Mouse (Mus musculus): Measurements from ENCODE around the gene Gm49342. TPM values are rescaled to one million over a fixed set of nuclear protein-coding genes. Genes with fewer than 3 reads are reported as not detected.
"Not testable (repeated sequence)": the region's sequence is repeated elsewhere in the genome, so short reads cannot be mapped to it uniquely, and the experiment has no call there.

The Gm49342 gene
- polyA plus RNA-seq, 1 experiment from 2014 or later = not detected

DNA sequence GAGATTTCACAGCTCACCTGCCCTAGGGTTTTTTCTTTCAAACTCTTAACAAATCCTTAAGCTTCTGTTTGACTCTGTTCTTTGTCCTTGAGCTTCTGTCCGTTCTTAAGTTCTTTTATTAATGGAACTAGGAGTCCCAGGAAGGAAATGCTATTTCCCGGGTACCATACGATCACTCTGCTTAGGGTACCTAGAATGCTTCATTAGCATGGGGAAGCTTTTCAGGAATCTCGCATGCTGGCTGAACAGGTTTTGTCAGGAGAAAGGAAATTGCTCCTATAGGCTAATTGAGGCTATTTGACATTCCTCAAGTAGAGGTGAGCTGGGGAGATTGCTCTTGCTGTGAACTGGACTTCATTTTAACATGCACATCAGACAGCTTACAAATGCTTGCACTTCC lies 29.4 kb downstream of the Gm49342 start:
- no peaks in the 10 kb centered on the region for H3K9me3 ChIP-seq (ENCODE audit: control insufficient read depth, low read length)

DNA sequence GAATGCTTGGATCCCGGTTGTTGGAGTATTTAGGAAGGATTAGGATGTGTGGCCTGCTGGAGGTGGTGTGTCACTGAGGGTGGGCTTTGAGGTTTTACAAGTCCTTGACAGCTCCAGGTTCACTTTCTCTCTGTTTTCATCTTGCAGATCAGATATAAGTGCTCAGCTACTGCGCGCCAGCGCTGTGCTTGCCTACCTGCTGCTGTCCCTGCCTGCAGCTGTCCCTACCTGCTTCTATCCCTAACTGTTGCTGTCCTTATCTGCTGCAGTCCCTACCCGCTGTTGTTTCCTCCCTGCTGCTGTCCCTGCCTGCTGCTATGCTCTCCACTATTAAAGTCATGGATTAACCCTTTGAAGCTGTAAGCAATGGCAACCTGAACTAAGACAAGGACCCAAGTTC lies 30.7 kb downstream of the Gm49342 start:
- H3K4me2 ChIP-seq (ENCODE audit: low read depth, low read length) = no peak overlapping the region
- no peak overlapping the region for H3K4me3 ChIP-seq (ENCODE audit: low read length)
- no peaks in the 10 kb centered on the region for H3K27me3 ChIP-seq (replicated peaks; ENCODE audit: control insufficient read depth, insufficient read depth, low read length)
- ATAC-seq = no peak
- no peak overlapping the region for H3K27ac ChIP-seq (ENCODE audit: low read length)
- H3K9me3 ChIP-seq (ENCODE audit: control insufficient read depth, low read length) = no peaks in the 10 kb centered on the region
- H3K4me1 ChIP-seq (ENCODE audit: control insufficient read depth, insufficient read depth, low read length) = no peaks in the 10 kb centered on the region
- no peak overlapping the region for H3K9ac ChIP-seq (ENCODE audit: low read depth, low read length)
- H3K36me3 ChIP-seq (ENCODE audit: control insufficient read depth, insufficient read depth, low read length) = no peaks in the 10 kb centered on the region
- WGBS = 62% methylated on average over 5 of the region's 5 CpGs

More for the DNA sequence above, 29.4 kb downstream of the Gm49342 start:
- H3K36me3 ChIP-seq (ENCODE audit: control insufficient read depth, insufficient read depth, low read length) = no peaks in the 10 kb centered on the region
- no peaks in the 10 kb centered on the region for H3K4me1 ChIP-seq (ENCODE audit: control insufficient read depth, insufficient read depth, low read length)
- H3K4me2 ChIP-seq (ENCODE audit: low read depth, low read length) = no peak overlapping the region
- no peak overlapping the region for H3K27ac ChIP-seq (ENCODE audit: low read length)
- H3K27me3 ChIP-seq (replicated peaks; ENCODE audit: control insufficient read depth, insufficient read depth, low read length) = no peaks in the 10 kb centered on the region
- H3K4me3 ChIP-seq (ENCODE audit: low read length) = no peak overlapping the region
- ATAC-seq = no peak
- WGBS = 36% methylated on average over 4 of the region's 4 CpGs
- no peak overlapping the region for H3K9ac ChIP-seq (ENCODE audit: low read depth, low read length)

DNA sequence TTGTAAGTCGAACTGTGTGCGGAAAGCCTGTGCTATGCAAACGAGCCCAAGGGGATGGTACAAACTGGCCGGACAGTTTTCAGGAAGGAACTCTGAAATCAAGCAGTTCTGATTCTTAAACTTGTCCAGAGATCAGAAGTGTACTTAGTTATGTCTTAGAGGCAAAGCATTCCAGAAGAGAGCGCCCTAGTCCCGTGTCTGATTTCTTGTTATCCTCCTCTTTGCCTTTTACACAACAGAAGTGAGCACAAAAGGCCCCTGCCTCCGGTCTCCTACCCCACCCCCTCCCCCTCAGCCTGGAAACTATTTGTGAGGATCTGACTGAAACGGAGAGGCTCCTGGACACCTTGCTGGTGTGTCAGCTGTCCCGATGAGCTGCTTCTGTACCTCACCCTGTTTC lies 32.4 kb downstream of the Gm49342 start:
- no peak overlapping the region for H3K4me3 ChIP-seq (ENCODE audit: low read length)
- 31% methylated on average over 9 of the region's 9 CpGs for WGBS
- no peak overlapping the region for H3K27ac ChIP-seq (ENCODE audit: low read length)
- ATAC-seq = no peak
- H3K4me1 ChIP-seq (ENCODE audit: control insufficient read depth, insufficient read depth, low read length) = no peaks in the 10 kb centered on the region
- H3K36me3 ChIP-seq (ENCODE audit: control insufficient read depth, insufficient read depth, low read length) = no peaks in the 10 kb centered on the region
- H3K9ac ChIP-seq (ENCODE audit: low read depth, low read length) = no peak overlapping the region
- no peaks in the 10 kb centered on the region for H3K9me3 ChIP-seq (ENCODE audit: control insufficient read depth, low read length)
- no peak overlapping the region for H3K4me2 ChIP-seq (ENCODE audit: low read depth, low read length)
- no peaks in the 10 kb centered on the region for H3K27me3 ChIP-seq (replicated peaks; ENCODE audit: control insufficient read depth, insufficient read depth, low read length)

DNA sequence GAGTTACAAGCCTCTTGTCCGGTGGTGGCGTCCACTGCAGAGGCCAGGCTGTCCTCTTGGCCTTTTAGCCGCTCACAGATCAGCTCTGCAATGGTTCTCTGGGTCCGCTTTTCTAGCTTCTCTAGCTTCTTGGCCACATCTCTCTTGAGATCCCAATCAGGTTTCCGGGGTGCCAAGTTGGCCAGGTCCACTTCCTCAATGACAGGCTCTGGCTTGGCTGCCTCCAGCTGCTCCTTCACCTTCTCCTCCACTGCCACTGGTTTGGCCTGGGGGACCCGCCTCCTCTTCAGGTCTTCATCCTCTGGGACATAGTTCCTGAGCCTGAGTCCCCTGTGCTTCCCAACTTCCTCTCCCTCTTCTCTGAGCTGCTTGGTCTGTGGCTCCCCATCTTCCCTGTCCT lies 34.1 kb downstream of the Gm49342 start:
- not testable (repeated sequence) for H3K9me3 ChIP-seq (ENCODE audit: control insufficient read depth, low read length); ATAC-seq; H3K9ac ChIP-seq (ENCODE audit: low read depth, low read length); H3K27me3 ChIP-seq (replicated peaks; ENCODE audit: control insufficient read depth, insufficient read depth, low read length); H3K36me3 ChIP-seq (ENCODE audit: control insufficient read depth, insufficient read depth, low read length); H3K27ac ChIP-seq (ENCODE audit: low read length); H3K4me2 ChIP-seq (ENCODE audit: low read depth, low read length); H3K4me1 ChIP-seq (ENCODE audit: control insufficient read depth, insufficient read depth, low read length); H3K4me3 ChIP-seq (ENCODE audit: low read length)
- 91% methylated on average over 6 of the region's 6 CpGs for WGBS

DNA sequence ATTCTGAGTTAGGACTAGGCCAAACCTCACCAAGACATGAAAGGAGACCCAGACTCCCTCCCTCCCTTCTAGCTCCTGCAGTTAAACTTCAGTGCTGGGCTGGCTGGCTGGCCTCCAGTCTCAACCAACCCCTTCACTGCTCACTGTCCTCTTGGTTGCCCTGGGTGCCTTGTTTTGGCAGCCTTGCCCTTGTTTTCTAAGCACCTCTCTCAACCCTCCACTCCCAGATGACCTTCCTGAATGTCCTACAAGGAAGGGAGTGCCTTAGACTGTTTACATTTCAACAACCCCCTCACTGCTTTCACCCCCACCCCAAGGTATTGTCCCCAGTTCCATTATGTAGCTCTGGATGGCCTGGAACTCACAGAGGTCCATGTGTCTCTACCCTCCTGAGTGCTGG lies 35.3 kb downstream of the Gm49342 start:
- no peaks in the 10 kb centered on the region for H3K36me3 ChIP-seq (ENCODE audit: control insufficient read depth, insufficient read depth, low read length)
- H3K9ac ChIP-seq (ENCODE audit: low read depth, low read length) = no peak overlapping the region
- no peak overlapping the region for H3K4me2 ChIP-seq (ENCODE audit: low read depth, low read length)
- no peaks in the 10 kb centered on the region for H3K4me1 ChIP-seq (ENCODE audit: control insufficient read depth, insufficient read depth, low read length)
- no peaks in the 10 kb centered on the region; the same call in 1 of the 2 replicates for H3K9me3 ChIP-seq (ENCODE audit: control insufficient read depth, low read length)
- no peaks in the 10 kb centered on the region for H3K27me3 ChIP-seq (replicated peaks; ENCODE audit: control insufficient read depth, insufficient read depth, low read length)
- no peak for ATAC-seq
- H3K27ac ChIP-seq (ENCODE audit: low read length) = no peak overlapping the region
- H3K4me3 ChIP-seq (ENCODE audit: low read length) = no peak overlapping the region

DNA sequence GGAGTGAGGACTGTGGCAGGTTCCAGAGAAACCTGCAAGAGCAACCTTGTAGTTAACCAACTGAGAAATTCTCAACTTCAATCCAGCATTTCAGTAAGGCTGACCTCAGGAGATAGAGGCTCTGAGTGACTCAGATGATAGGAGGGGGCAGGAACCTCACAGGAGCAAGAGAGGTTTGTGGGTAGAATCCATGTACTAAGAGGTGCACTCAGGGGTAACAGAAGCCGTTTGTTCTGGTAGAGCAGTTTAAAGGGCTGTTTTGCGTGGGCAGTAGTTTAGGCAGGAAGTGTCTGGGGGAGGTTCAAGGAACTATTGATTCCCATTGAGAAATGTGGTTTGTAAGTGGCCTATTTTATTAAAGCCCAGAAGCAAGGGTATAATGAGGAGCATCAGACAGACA lies 36.9 kb downstream of the Gm49342 start:
- Histone ChIP-seq H3K27me3 (replicated peaks; ENCODE audit: control insufficient read depth, insufficient read depth, low read length) (no peaks in the 10 kb centered on the region), H3K27ac (ENCODE audit: low read length) (no peak overlapping the region), H3K4me3 (ENCODE audit: low read length) (no peak overlapping the region), H3K4me1 (ENCODE audit: control insufficient read depth, insufficient read depth, low read length) (no peaks in the 10 kb centered on the region), H3K36me3 (ENCODE audit: control insufficient read depth, insufficient read depth, low read length) (no peaks in the 10 kb centered on the region), H3K9me3 (ENCODE audit: control insufficient read depth, low read length) (no peaks in the 10 kb centered on the region; the same call in 1 of the 2 replicates), H3K4me2 (ENCODE audit: low read depth, low read length) (no peak overlapping the region), H3K9ac (ENCODE audit: low read depth, low read length) (no peak overlapping the region)
- ATAC-seq = no peak
- WGBS = 47% methylated on average over 2 of the region's 2 CpGs

DNA sequence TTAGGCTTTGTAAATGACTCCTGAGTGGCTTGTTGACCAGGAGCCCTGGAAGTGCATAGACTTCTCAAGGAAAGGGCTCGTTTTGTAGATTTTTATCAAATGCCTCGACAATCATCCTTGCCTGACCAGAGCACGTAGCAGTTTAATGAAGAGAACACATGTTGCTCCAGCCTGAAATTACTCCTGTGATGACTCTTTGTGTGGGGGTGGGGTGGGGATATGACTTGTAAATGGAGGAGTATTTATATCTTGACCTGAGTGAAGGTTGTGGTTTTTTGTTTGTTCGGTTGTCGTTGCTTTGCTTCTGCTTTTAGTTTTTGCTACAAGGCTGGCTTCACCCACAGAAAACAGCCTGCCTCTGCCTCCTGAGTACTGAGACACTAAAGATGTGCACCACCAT lies 37.5 kb downstream of the Gm49342 start:
- H3K27me3 ChIP-seq (replicated peaks; ENCODE audit: control insufficient read depth, insufficient read depth, low read length) = no peaks in the 10 kb centered on the region
- H3K9me3 ChIP-seq (ENCODE audit: control insufficient read depth, low read length) = no peaks in the 10 kb centered on the region; the same call in 1 of the 2 replicates
- no peak overlapping the region for H3K4me2 ChIP-seq (ENCODE audit: low read depth, low read length)
- no peak overlapping the region for H3K9ac ChIP-seq (ENCODE audit: low read depth, low read length)
- H3K36me3 ChIP-seq (ENCODE audit: control insufficient read depth, insufficient read depth, low read length) = no peaks in the 10 kb centered on the region
- ATAC-seq = no peak
- no peak overlapping the region for H3K27ac ChIP-seq (ENCODE audit: low read length)
- WGBS = 60% methylated on average over 5 of the region's 5 CpGs
- no peak overlapping the region for H3K4me3 ChIP-seq (ENCODE audit: low read length)
- H3K4me1 ChIP-seq (ENCODE audit: control insufficient read depth, insufficient read depth, low read length) = no peaks in the 10 kb centered on the region

DNA sequence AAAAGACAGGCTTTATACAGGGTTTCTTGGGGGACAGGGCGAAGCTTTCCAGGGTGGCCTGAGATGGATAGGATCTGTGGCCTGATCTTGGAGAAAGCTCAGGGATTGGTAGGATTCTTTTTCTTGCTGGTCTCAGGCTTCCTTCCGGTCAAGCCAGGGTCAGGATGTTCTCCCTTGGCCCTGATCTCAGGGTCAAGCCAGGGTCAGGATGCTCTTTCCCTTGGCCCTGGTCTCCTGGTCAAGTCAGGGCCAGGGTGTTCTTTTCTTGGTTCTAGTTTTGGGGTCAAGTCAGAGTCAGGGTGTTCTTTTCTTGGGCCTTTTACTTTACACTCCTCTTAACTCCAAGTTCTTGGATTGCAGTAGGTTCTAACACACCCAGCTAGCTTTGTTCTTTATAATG lies 43.4 kb downstream of the Gm49342 start:
- no peak overlapping the region for H3K27ac ChIP-seq (ENCODE audit: low read length)
- H3K9me3 ChIP-seq (ENCODE audit: control insufficient read depth, low read length) = no peaks in the 10 kb centered on the region; the same call in 1 of the 2 replicates
- WGBS = 84% methylated on average over 2 of the region's 2 CpGs
- H3K4me1 ChIP-seq (ENCODE audit: control insufficient read depth, insufficient read depth, low read length) = no peaks in the 10 kb centered on the region
- no peak overlapping the region for H3K9ac ChIP-seq (ENCODE audit: low read depth, low read length)
- H3K4me3 ChIP-seq (ENCODE audit: low read length) = no peak overlapping the region
- no peak for ATAC-seq
- no peaks in the 10 kb centered on the region for H3K27me3 ChIP-seq (replicated peaks; ENCODE audit: control insufficient read depth, insufficient read depth, low read length)
- H3K4me2 ChIP-seq (ENCODE audit: low read depth, low read length) = no peak overlapping the region
- no peaks in the 10 kb centered on the region for H3K36me3 ChIP-seq (ENCODE audit: control insufficient read depth, insufficient read depth, low read length)

DNA sequence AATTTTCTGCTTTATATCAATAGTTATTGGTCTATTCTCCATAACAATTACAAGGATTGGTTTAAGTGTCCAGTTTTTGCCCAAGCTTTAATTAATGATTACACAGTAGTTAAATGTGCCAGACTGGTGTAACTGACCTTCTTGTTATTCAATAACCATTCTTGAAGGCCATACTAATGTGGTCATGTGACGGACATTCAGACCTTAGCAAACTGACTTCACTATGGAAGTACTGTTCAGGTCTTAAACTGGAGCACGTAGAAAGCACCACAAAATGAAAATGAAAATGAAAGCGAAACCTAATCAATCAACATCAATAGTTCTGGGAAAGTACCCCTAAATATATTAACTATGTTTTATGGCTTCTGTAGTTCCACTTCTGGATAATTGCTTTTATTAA lies 46.7 kb downstream of the Gm49342 start:
- Histone ChIP-seq H3K4me3 (ENCODE audit: low read length) (no peak overlapping the region), H3K36me3 (ENCODE audit: control insufficient read depth, insufficient read depth, low read length) (no peaks in the 10 kb centered on the region), H3K9me3 (ENCODE audit: control insufficient read depth, low read length) (no peaks in the 10 kb centered on the region), H3K27ac (ENCODE audit: low read length) (no peak overlapping the region), H3K4me2 (ENCODE audit: low read depth, low read length) (no peak overlapping the region), H3K27me3 (replicated peaks; ENCODE audit: control insufficient read depth, insufficient read depth, low read length) (no peaks in the 10 kb centered on the region), H3K9ac (ENCODE audit: low read depth, low read length) (no peak overlapping the region), H3K4me1 (ENCODE audit: control insufficient read depth, insufficient read depth, low read length) (no peaks in the 10 kb centered on the region)
- peak; percentile 91 for ATAC-seq
- 66% methylated on average over 3 of the region's 3 CpGs for WGBS

DNA sequence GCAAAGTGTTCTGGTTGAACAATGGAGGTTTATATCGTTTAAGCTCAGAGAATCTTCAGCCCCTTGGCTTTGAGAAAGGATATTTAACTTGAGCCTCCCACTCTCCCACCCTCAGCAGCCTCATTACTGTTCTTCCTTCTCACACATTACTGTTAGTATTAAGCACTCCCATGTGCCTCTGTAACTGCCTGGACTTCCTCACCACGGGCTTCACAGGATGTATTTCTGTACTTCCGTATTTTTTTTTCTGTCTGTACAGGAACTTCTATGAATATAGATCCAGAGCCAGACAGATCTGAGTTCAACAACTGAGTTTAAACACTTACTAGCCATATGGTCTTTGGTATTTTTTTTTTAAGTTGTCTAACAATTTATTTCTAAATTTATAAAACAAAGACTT lies 52.8 kb downstream of the Gm49342 start:
- Histone ChIP-seq H3K27ac (ENCODE audit: low read length) (0 out of 2 replicates have a peak overlapping the region, but pooled peaks have one; percentile 1), H3K4me1 (ENCODE audit: control insufficient read depth, insufficient read depth, low read length) (no peaks in the 10 kb centered on the region), H3K9me3 (ENCODE audit: control insufficient read depth, low read length) (no peaks in the 10 kb centered on the region), H3K4me3 (ENCODE audit: low read length) (no peak overlapping the region), H3K4me2 (ENCODE audit: low read depth, low read length) (no peak overlapping the region), H3K36me3 (ENCODE audit: control insufficient read depth, insufficient read depth, low read length) (no peaks in the 10 kb centered on the region), H3K27me3 (replicated peaks; ENCODE audit: control insufficient read depth, insufficient read depth, low read length) (no peaks in the 10 kb centered on the region), H3K9ac (ENCODE audit: low read depth, low read length) (no peak overlapping the region)
- WGBS = 61% methylated on average over 3 of the region's 3 CpGs
- ATAC-seq = no peak
